Mouse (Mus musculus) left cerebral cortex, adult 8-10 months (tissue): ENCODE data around the gene Far2. TPM values are rescaled to one million over a fixed set of nuclear protein-coding genes. Genes with fewer than 3 reads are reported as not detected.

Experiments
- DNase-seq, 2 experiments: peaks; one replicate each; pipeline ENCODE4 v3.0.0; 2022; ENCODE audit warnings: low spot score in 2 of 2
- total RNA-seq, 4 experiments: library from RNA; stranded (reverse); gene quantifications; 2 replicates each; pipeline ENCODE4 v1.2.4; 2022

Far2 gene
- total RNA-seq, 4 experiments from 2014 or later: 20.0 to 22.4 (median 21.7) TPM

DNA sequence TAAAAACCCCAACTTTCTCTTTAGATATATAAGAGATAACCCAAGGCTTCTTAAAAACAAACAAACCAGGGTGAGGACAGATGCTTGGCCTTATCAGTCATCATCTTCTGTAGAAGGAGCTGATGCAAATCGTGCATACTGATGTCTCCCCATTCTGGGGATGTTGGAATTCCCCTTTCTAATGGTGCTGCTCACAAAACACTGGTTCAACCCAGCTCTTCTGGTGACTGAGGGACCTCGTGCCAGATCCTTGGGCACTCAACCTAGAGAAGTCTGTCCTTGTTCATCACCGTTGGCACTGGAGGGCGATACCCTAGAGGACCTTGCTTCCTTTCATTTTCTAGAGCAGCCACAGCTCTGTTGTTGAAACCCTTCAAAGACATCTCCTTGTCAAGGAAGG lies 169.7 kb downstream of the Far2 start:
- no peak for DNase-seq

DNA sequence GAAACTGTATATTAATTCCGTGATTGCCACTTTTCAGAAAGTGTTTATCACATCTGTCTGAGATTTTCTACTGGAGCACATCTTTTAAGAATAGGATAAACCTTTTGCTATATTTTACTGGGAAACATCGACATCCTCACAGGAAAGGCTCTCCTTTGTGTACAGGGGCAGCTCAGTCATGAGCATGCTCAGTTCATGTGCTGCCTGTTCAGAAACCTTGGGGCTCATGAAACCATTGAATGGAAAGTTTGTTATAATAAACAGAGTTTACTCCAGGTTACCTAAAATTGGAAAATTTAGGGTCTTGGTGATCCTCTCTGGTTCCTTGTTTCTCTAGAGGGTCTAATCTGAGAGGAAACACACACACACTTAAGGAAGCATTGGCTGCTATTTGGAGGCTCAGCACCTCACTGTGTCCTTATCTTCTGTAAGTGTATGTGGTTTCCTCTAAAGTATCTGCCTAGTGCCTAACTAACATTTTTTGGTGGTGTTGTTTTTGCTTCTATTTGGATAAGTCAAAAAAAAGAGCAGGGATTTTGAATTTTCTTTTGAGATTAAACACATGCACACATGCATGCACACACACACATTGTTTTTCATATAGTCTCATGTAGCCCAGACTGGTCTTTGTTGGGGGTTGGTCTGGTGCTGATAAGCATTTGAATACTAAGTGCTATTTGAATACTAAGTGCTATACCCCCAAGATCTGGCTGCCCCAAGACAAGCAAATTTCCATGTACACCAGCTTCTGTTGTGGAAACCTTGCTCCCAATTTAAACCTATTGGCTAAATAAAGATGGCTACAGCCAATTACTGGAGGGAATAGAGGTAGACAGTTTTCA lies 171.4 kb downstream of the Far2 start:
- no peak for DNase-seq

DNA sequence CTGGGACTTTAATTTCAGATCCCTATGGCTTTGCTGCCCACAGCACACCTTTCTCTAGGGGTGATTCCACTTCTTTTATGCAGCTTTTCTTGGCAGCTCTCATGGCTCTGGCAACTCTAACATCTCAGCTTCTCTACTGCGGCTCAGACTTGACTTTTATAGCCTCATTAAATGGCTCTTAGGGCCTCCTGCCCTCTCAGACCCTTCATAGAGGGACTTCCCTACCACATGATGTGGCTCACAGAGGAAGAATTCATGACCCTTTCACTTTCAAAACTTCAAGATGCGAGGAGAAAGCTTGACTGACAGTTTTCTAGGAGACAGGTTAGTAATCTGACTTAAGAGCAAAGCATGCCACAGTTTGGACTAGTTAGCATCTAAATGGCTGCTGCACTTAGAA lies 175.6 kb downstream of the Far2 start:
- DNase-seq: no peak

DNA sequence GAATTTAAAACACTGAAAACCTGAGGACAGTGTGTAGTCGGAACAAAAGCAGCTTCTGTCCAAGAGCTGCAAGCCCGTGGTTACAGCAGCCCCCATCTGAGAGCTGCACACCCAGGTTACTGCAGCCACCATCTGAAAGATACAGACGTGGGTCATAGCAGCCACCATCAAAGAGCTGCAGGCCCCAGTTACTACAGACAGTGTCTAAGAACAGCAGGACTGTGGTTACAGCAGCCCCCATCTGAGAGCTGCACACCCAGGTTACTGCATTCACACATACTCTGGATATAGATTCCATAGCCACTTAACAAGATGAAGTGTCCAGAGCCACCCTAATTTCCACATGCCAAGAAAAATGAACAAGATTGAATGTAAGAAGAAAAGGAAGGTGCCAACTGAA lies 180.5 kb downstream of the Far2 start:
- DNase-seq: no peak

Other genes starting within 250 kb of the Far2 start
- 10 to 100 TPM; 66.4 to 77.2 (median 68.8) TPM for gene Ergic2, start 165.1 kb downstream of the Far2 start, total RNA-seq